ENCODE assay signal across 10 mouse cellular contexts in genomic region chr14:101787903-101788302, GRCm38 (mm10). TPM values are rescaled to one million over a fixed set of nuclear protein-coding genes. Genes with fewer than 3 reads are reported as not detected.
DNase-seq lines count a peak whose midpoint lies in the region; ATAC-seq and TF ChIP-seq lines count a peak whose summit lies in the region.
"Had no signal": no experiment of that assay in that cellular context is flagged by ENCODE, and none has a peak within 500 bp of the region (broad histone marks: within the 10 kb centered on the region; RNA-seq: fewer than 3 reads in every experiment).

No protein-coding gene starts in this region.

- H3K4me3 ChIP-seq in hindbrain, postnatal 0 days (ENCODE audit: low read length), result no peak overlapping the region
- H3K4me3 ChIP-seq in hindbrain, embryonic 14.5 days (replicated peaks; ENCODE audit: low read length), result no peak overlapping the region
- no peak overlapping the region for H3K4me3 ChIP-seq in heart, embryonic 15.5 days
- H3K4me3 ChIP-seq: myocyte had no signal

- WGBS in hindbrain, postnatal 0 days, result 44% methylated on average over 5 of the region's 5 CpGs
- WGBS in hindbrain, embryonic 14.5 days, result 70% methylated on average over 5 of the region's 5 CpGs
- 44% methylated on average over 5 of the region's 5 CpGs for WGBS in heart, embryonic 15.5 days

- peak; percentile 35 for DNase-seq in hindbrain, postnatal 0 days (ENCODE audit: low spot score)
- DNase-seq in hindbrain, embryonic 14.5 days (ENCODE audit: low spot score), result no peak
- DNase-seq in cerebellum, adult 9-11 months, result peak; percentile 7
- peak; percentile 26 for DNase-seq in lung, postnatal 10 days
- no peak for DNase-seq in testis, postnatal 10 days (ENCODE audit: low spot score)
- no peak for DNase-seq in left cerebral cortex, postnatal 14 days (ENCODE audit: low spot score in 2 of 2)
- DNase-seq in layer of hippocampus, adult 8-10 months (ENCODE audit: low spot score in 2 of 2), result no peak

- H3K4me2 ChIP-seq in hindbrain, postnatal 0 days (ENCODE audit: low read depth, low read length), result no peak overlapping the region
- H3K4me2 ChIP-seq in hindbrain, embryonic 14.5 days (replicated peaks), result no peak overlapping the region
- H3K4me2 ChIP-seq in heart, embryonic 15.5 days, result peak overlapping the region; percentile 37; the same call in 1 of the 2 replicates

- H3K9ac ChIP-seq in hindbrain, postnatal 0 days (replicated peaks; ENCODE audit: low read length), result no peak overlapping the region
- H3K9ac ChIP-seq in hindbrain, embryonic 14.5 days, result no peak overlapping the region
- no peak overlapping the region for H3K9ac ChIP-seq in heart, embryonic 15.5 days

- ATAC-seq in hindbrain, postnatal 0 days, result no peak
- no peak for ATAC-seq in hindbrain, embryonic 14.5 days (ENCODE audit: low FRiP score)
- no peak; the same call in 1 of the 2 replicates for ATAC-seq in heart, embryonic 15.5 days (replicated peaks; ENCODE audit: insufficient number of reproducible peaks, insufficient read depth, low FRiP score, low read depth)

- H3K27ac ChIP-seq in hindbrain, postnatal 0 days, result no peak overlapping the region
- H3K27ac ChIP-seq in hindbrain, embryonic 14.5 days, result no peak overlapping the region
- H3K27ac ChIP-seq in heart, embryonic 15.5 days, result peak overlapping the region; percentile 45

- H3K36me3 ChIP-seq in hindbrain, postnatal 0 days (ENCODE audit: insufficient read depth, low read length), result no peaks in the 10 kb centered on the region
- H3K36me3 ChIP-seq in hindbrain, embryonic 14.5 days (replicated peaks; ENCODE audit: control insufficient read depth, insufficient read depth), result no peaks in the 10 kb centered on the region
- no peaks in the 10 kb centered on the region for H3K36me3 ChIP-seq in heart, embryonic 15.5 days

- no peaks in the 10 kb centered on the region for H3K27me3 ChIP-seq in hindbrain, postnatal 0 days (ENCODE audit: insufficient read depth, low read length)
- no peaks in the 10 kb centered on the region for H3K27me3 ChIP-seq in hindbrain, embryonic 14.5 days (ENCODE audit: control insufficient read depth, insufficient read depth, low read length)
- H3K27me3 ChIP-seq in heart, embryonic 15.5 days, result no peaks in the 10 kb centered on the region

- H3K4me1 ChIP-seq in hindbrain, postnatal 0 days (ENCODE audit: insufficient read depth, low read length), result no peaks in the 10 kb centered on the region
- no peaks in the 10 kb centered on the region for H3K4me1 ChIP-seq in hindbrain, embryonic 14.5 days (replicated peaks; ENCODE audit: control insufficient read depth, insufficient read depth, low read length)
- peaks cover 6% of the 10 kb centered on the region; the same call in 1 of the 2 replicates for H3K4me1 ChIP-seq in heart, embryonic 15.5 days (replicated peaks)

- intact Hi-C loops in left cerebral cortex, postnatal 14 days (cut with DNase I), result no loop called here

- TF ChIP-seq CTCF in hindbrain, postnatal 0 days (IDR thresholded peaks at IDR 0.05; ENCODE audit: low read depth), result no peak

- no peaks in the 10 kb centered on the region for H3K9me3 ChIP-seq in hindbrain, postnatal 0 days (ENCODE audit: low read length)
- H3K9me3 ChIP-seq in hindbrain, embryonic 14.5 days (ENCODE audit: control insufficient read depth, low read length), result no peaks in the 10 kb centered on the region
- H3K9me3 ChIP-seq in heart, embryonic 15.5 days (replicated peaks), result no peaks in the 10 kb centered on the region

RNA-seq across cellular contexts. Expression of gene Lmo7, which starts 58.1 kb away (rescaled TPM):
- 2.9 and 10.6 TPM in 2 replicates for total RNA-seq in hindbrain, postnatal 0 days (2014; rRNA removed)
- 2.3 TPM in 2 replicates for polyA plus RNA-seq in hindbrain, postnatal 0 days (2015; fragmentation: Nextera tagmentation; extraction: Ambion mirVana)
- polyA plus RNA-seq in hindbrain, embryonic 14.5 days (2014; fragmentation: Nextera tagmentation; extraction: Ambion mirVana), result 1.6 and 2.5 TPM in 2 replicates
- 230 and 261 TPM in 2 replicates for polyA plus RNA-seq in heart, embryonic 15.5 days (2015; fragmentation: Nextera tagmentation; extraction: Ambion mirVana)
- 10 to 100 TPM; 84.0 to 89.7 TPM for total RNA-seq in left cerebral cortex, postnatal 14 days (2021)
- 100 to 1,000 TPM; 111 to 135 (median 125) TPM for total RNA-seq in layer of hippocampus, adult 8-10 months (2022)

RNA-seq across cellular contexts. Expression of gene Gm9922, which starts 58.3 kb away (rescaled TPM):
- total RNA-seq in hindbrain, postnatal 0 days (2014; rRNA removed), result not detected in 2 replicates
- 0.51 and 0.97 TPM in 2 replicates for polyA plus RNA-seq in hindbrain, postnatal 0 days (2015; fragmentation: Nextera tagmentation; extraction: Ambion mirVana)
- not detected in 2 replicates for polyA plus RNA-seq in hindbrain, embryonic 14.5 days (2014; fragmentation: Nextera tagmentation; extraction: Ambion mirVana)
- polyA plus RNA-seq in heart, embryonic 15.5 days (2015; fragmentation: Nextera tagmentation; extraction: Ambion mirVana), result 3.0 and 4.3 TPM in 2 replicates
- total RNA-seq in left cerebral cortex, postnatal 14 days (2021), result not detected
- under 1 TPM in 1 of 4 experiments, not detected in 3; 0.91 TPM for total RNA-seq in layer of hippocampus, adult 8-10 months (2022)
- total RNA-seq: left cerebral cortex, adult 8-10 months had no signal

Comparison
In these comparisons a context has a peak if more than half of its experiments do, and no peak if none do; other contexts are left out.
1. DNase-seq: peak in hindbrain, postnatal 0 days (single experiment), cerebellum, adult 9-11 months (single experiment) and lung, postnatal 10 days (single experiment); none in hindbrain, embryonic 14.5 days (single experiment), testis, postnatal 10 days (single experiment), left cerebral cortex, postnatal 14 days (0 of 2) and layer of hippocampus, adult 8-10 months (0 of 2).